Mouse (Mus musculus) embryonic facial prominence, embryonic 13.5 days (tissue): Measurements from ENCODE around the gene Srsf4. TPM values are rescaled to one million over a fixed set of nuclear protein-coding genes. Genes with fewer than 3 reads are reported as not detected.

Experiments
- ATAC-seq: fragments of 200-750 bp; cut with Nextera tagmentation; 2 replicates; pipeline ENCODE4 v1.8.0; 2017; ENCODE audit warnings: low read depth; ENCODE audit not compliant: insufficient number of reproducible peaks, insufficient read depth, low FRiP score, low TSS enrichment
- H3K27ac ChIP-seq: fragments of 300-500 bp; sonication (generic); 2 replicates; pipeline ENCODE4 v1.5.1; 2015; ENCODE audit warnings: moderate library complexity, mild to moderate bottlenecking, inconsistent platforms
- H3K27me3 ChIP-seq: fragments of 300-500 bp; sonication (generic); 2 replicates; pipeline ENCODE4 v1.6.1; 2015; ENCODE audit warnings: mild to moderate bottlenecking, inconsistent platforms
- H3K36me3 ChIP-seq: fragments of 300-500 bp; sonication (generic); 2 replicates; pipeline ENCODE4 v1.6.1; 2015; ENCODE audit warnings: mild to moderate bottlenecking, inconsistent platforms
- H3K4me1 ChIP-seq: fragments of 300-500 bp; sonication (generic); 2 replicates; pipeline ENCODE4 v1.6.1; 2015; ENCODE audit warnings: inconsistent platforms
- H3K4me2 ChIP-seq: fragments of 300-500 bp; sonication (generic); 2 replicates; pipeline ENCODE4 v1.6.1; 2015; ENCODE audit warnings: moderate library complexity, mild to moderate bottlenecking, inconsistent platforms
- H3K4me3 ChIP-seq: fragments of 300-500 bp; sonication (generic); 2 replicates; pipeline ENCODE4 v1.5.1; 2015; ENCODE audit warnings: mild to moderate bottlenecking, inconsistent platforms
- H3K9ac ChIP-seq: fragments of 300-500 bp; sonication (generic); 2 replicates; pipeline ENCODE4 v1.6.1; 2015; ENCODE audit warnings: mild to moderate bottlenecking, inconsistent platforms
- H3K9me3 ChIP-seq: fragments of 300-500 bp; sonication (generic); 2 replicates; pipeline ENCODE4 v1.6.1; 2016; ENCODE audit warnings: inconsistent platforms
- WGBS: fragments of 180-500 bp; shearing (Covaris S2); methylation state at CpG from one replicate; pipeline ENCODE4 v1.1.7; 2015; ENCODE audit warnings: mixed read lengths; 5-methylcytosine and 5-hydroxymethylcytosine counted together
- polyA plus RNA-seq: library from polyadenylated mRNA; unstranded; fragments of >200 nt; fragmentation: Nextera tagmentation; extraction: Ambion mirVana; gene quantifications from 2 replicates; pipeline ENCODE4 v1.2.1, GENCODE M21; 2015

The Srsf4 gene
- polyA plus RNA-seq, 1 experiment from 2014 or later: 126 TPM

DNA sequence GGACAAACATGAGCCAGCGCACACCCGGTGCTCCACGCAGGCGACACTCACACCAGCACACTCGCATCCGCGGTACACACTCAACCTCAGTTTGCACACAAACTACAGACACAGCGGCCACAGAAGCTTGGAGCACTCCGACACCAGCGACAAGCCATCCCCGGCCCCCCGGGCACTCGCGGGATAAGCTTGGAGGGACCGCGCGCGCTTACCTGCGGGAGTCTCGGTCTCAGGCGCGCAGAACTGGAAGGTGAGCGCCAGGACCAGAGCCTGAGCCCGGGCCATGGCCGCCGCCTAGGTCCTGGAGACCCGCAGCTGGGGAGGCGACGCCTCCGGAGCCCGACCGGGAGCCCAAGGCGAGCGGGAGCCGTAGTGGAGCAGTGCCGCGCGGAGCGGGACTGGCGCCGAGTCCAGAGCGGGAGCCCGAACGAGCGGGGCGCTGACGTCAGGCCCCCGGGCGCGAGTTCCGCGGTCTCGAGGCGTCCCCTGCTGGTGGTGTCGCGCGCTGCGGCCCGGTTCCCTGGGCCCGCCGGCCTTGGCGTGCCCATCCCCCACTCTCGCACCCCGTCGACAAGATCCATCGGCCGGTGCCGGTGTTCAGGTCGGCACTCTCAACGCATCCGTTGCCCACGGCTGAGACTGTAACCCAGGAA, 35.4 kb upstream of the Srsf4 start, which contains the start of gene Ptpru:
Gene Ptpru, minus strand, starts transcription at position 417 of the 653 bp plus-strand sequence.
- H3K9me3 ChIP-seq: no peaks in the 10 kb centered on the region
- peak within 1 kb of the TSS; percentile 73 for H3K27ac ChIP-seq
- H3K4me3 ChIP-seq: peak within 1 kb of the TSS; percentile 72
- under 1% methylated on average over 72 of the region's 72 CpGs for WGBS
- H3K9ac ChIP-seq: peak within 1 kb of the TSS; percentile 90
- peak; percentile 79 for ATAC-seq
- peaks cover 35% of the 10 kb centered on the region for H3K4me1 ChIP-seq
- no peaks in the 10 kb centered on the region for H3K36me3 ChIP-seq
- peaks cover 28% of the 10 kb centered on the region for H3K27me3 ChIP-seq
- peak within 1 kb of the TSS; percentile 95 for H3K4me2 ChIP-seq

DNA sequence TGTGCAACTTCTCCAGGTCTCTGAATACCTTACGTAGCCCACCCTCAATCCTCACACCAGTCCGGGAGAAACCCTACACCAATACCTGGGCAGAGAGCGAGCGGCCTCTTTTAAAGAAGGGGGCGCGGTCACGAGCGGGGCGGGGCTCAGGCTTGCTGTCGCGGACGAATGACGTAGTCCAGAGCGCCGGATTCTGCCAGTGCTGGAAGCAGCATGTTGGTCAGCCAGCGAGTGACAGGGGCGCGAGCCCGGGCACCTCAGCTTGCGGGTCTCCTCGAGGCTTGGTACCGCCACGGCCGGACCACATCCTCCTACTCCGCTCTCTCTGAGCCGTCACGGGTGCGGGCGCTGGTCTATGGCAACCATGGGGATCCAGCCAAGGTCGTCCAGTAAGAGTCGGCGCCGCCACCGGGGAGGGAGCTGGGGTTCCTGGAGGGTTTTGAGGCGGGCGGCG, 30.1 kb upstream of the Srsf4 start, which contains the start of gene Mecr:
Gene Mecr, plus strand, starts transcription at position 181 of the 454 bp plus-strand sequence.
- no peaks in the 10 kb centered on the region for H3K9me3 ChIP-seq
- peak within 1 kb of the TSS; percentile 87 for H3K9ac ChIP-seq
- no peak within 1 kb of the TSS; the same call in 1 of the 2 replicates for H3K27ac ChIP-seq
- H3K27me3 ChIP-seq: peaks cover 15% of the 10 kb centered on the region
- peak within 1 kb of the TSS; percentile 90 for H3K4me2 ChIP-seq
- no peaks in the 10 kb centered on the region; the same call in 1 of the 2 replicates for H3K36me3 ChIP-seq
- ATAC-seq: peak; percentile 81; the same call in 1 of the 2 replicates
- peak within 1 kb of the TSS; percentile 78 for H3K4me3 ChIP-seq
- H3K4me1 ChIP-seq: peaks cover 32% of the 10 kb centered on the region
- under 1% methylated on average over 36 of the region's 37 CpGs for WGBS

DNA sequence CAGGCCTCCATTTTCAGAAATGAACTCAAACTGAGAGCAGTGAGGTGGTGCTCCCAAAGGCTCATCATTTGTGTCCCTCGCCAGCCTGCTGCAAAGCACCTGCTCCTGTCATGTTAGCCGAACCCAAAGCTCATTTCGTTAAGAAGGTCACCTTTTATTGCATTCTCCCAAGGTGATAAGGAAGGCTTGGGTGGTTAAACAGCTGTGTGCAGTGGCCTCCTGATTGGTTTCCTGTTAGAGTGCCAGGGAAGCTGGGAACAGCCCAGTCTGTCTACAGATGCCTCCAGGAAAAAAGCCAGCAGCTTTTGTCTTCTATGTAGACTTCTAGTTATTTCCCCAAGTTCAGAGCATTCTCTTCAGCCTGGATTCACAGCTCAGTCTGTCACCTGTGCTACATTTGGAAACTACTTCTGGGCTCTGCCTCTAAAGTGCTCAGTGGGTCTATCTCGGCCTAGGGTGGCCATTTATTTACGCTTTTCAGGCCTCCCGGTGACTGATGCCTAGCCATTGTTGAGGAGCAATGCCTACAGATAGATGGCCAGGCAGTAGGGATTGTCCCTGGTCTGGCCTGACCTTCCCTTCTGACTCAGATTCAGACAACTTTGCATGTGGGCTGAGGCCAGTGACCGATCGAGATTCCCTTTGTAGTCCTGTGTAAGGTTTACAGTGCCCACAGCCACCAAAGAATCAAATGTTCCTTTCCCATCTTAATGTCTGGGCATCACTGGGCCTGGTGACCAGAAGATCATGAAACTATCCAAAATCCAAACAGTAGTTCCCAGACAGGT, 27.2 kb upstream of the Srsf4 start:
- H3K36me3 ChIP-seq: no peaks in the 10 kb centered on the region; the same call in 1 of the 2 replicates
- H3K27ac ChIP-seq: no peak overlapping the region
- ATAC-seq: no peak
- no peak overlapping the region for H3K4me2 ChIP-seq
- H3K9me3 ChIP-seq: no peaks in the 10 kb centered on the region
- peaks cover 7% of the 10 kb centered on the region; the same call in 1 of the 2 replicates for H3K27me3 ChIP-seq
- whole genome bisulfite sequencing: 82% methylated on average over 8 of the region's 8 CpGs
- peaks cover 42% of the 10 kb centered on the region for H3K4me1 ChIP-seq
- no peak overlapping the region for H3K9ac ChIP-seq
- H3K4me3 ChIP-seq: no peak overlapping the region

DNA sequence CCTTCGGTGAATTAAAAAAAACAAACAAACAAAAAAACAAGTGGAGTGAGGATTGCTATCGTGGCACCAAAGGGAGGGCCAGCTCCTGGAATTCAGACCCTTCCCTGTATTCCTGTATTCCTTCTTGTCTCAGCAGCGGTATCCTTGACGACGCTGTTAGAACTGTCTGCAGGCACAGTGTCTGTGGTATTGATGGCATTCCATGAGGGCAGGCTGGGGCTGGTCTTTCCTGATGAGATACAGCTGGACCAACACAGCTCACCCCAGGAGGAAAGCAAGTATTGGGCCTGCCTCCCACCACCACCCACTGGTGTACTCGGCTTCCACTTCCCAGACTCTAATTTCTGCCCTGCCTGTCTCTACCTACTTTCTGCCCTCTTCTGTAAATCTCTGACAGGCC, 25.3 kb upstream of the Srsf4 start:
- Histone ChIP-seq H3K27ac (peak overlapping the region; percentile 40), H3K27me3 (no peaks in the 10 kb centered on the region), H3K4me3 (no peak overlapping the region), H3K9me3 (no peaks in the 10 kb centered on the region), H3K4me1 (peaks cover 43% of the 10 kb centered on the region), H3K36me3 (no peaks in the 10 kb centered on the region; the same call in 1 of the 2 replicates), H3K9ac (0 out of 2 replicates have a peak overlapping the region, but pooled peaks have one; percentile 27), H3K4me2 (no peak overlapping the region)
- WGBS: 43% methylated on average over 6 of the region's 6 CpGs
- ATAC-seq: no peak

DNA sequence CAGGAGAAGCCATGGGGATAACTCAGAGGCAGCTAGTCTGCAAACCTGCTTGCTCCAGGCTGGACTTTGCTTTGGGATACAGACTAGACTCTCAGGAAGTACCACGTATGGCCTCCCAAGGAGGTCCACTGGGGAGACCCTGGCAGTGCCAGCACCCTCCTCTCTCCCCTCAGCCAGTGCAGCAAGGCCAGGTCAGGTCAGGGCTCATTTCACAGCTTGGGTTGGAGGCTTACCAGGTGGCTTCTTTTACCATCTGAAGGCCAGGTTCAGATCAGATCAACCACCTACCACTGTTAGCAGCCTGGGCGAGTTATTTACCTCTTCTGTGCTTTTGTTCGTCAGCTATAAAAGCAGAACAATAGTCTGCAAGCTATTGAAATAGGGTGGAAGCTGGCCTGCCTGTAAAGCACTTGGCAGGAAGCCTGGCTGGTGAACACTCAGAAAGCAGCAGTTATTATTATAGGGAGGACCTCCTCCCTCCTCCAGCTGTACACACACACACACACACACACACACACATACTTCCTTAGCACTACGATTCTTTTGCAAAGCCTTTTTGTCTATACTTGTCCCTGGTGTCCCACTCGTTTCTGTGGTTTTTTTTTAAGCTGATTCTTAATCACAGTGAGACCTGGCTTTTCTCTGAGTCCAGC, 23.3 kb upstream of the Srsf4 start:
- WGBS: 51% methylated on average over 5 of the region's 5 CpGs
- ATAC-seq: peak; percentile 5; the same call in 1 of the 2 replicates
- Histone ChIP-seq H3K27me3 (no peaks in the 10 kb centered on the region), H3K4me2 (no peak overlapping the region), H3K9ac (no peak overlapping the region; the same call in 1 of the 2 replicates), H3K27ac (peak overlapping the region; percentile 80), H3K4me1 (peaks cover 29% of the 10 kb centered on the region), H3K9me3 (no peaks in the 10 kb centered on the region), H3K36me3 (no peaks in the 10 kb centered on the region; the same call in 1 of the 2 replicates), H3K4me3 (no peak overlapping the region)

DNA sequence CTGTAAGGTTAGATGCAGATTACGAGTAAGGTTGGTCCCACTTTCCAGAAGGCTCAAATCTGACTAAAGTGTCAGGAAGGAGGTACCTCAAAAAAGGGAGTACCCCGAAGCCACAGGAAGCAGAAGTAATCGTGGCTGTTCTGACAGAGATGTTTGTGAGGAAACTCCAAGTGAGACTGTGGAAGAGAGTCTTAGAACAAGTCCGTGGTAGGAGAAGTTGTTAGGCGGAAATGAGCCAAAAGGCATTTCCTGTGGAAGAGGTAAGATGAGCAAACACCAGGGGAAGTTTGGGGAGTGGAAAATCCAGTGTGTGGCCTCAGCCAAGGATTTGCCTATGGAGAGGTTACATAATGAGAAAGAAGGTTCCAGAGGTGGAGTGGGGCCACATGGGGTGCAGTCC, 18.5 kb upstream of the Srsf4 start:
- Histone ChIP-seq H3K9me3 (no peaks in the 10 kb centered on the region), H3K27ac (no peak overlapping the region; the same call in 1 of the 2 replicates), H3K36me3 (peaks cover 23% of the 10 kb centered on the region), H3K4me3 (no peak overlapping the region), H3K9ac (no peak overlapping the region), H3K27me3 (no peaks in the 10 kb centered on the region), H3K4me1 (peaks cover 6% of the 10 kb centered on the region; the same call in 1 of the 2 replicates), H3K4me2 (no peak overlapping the region)
- WGBS: 78% methylated on average over 5 of the region's 5 CpGs
- ATAC-seq: no peak

DNA sequence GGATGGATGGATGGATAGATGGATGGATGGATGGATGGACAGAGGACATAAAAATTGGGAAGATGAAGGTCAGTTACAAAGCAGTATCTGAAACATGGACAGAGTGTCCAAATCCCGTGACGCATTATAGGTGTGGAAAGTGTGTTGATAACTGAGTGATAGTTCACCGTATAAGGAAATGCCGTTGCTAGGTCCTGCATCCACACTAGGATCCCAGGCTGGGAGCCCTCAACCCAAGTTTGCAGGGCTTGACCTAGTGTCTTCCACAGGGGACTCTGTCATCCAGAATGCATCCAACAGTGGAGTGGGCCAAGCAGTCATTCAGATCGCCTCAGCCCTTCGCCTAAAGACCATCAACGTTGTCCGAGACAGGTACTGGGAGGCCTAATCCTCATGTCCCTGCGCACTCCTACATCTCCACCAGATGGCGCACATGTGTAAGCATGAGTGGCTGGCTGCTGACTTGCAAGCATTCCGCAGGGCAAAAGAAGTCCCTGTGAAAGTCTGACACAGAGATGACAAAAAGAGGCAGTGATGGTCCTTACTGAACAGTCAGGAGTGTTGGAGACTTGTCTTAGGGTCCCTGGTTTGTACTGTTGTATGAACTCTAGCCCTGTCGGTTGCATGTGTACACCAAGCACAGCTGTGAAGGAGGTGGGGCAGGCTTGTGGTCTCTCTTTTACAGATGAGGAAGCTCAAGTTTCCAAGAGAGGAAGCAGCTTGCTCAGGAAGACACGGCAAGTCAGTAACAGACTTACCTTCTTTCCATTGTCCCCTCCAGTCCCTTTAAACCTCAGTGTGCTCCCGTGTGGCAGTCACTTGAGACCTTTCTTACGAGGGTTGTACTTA, 12.7 kb upstream of the Srsf4 start:
- Histone ChIP-seq H3K36me3 (peaks cover 65% of the 10 kb centered on the region), H3K4me1 (peaks cover 9% of the 10 kb centered on the region), H3K4me2 (no peak overlapping the region), H3K9me3 (no peaks in the 10 kb centered on the region), H3K27me3 (no peaks in the 10 kb centered on the region), H3K27ac (peak overlapping the region; percentile 16; the same call in 1 of the 2 replicates), H3K4me3 (no peak overlapping the region), H3K9ac (peak overlapping the region; percentile 49; the same call in 1 of the 2 replicates)
- ATAC-seq: no peak; the same call in 1 of the 2 replicates
- 39% methylated on average over 15 of the region's 15 CpGs for WGBS

DNA sequence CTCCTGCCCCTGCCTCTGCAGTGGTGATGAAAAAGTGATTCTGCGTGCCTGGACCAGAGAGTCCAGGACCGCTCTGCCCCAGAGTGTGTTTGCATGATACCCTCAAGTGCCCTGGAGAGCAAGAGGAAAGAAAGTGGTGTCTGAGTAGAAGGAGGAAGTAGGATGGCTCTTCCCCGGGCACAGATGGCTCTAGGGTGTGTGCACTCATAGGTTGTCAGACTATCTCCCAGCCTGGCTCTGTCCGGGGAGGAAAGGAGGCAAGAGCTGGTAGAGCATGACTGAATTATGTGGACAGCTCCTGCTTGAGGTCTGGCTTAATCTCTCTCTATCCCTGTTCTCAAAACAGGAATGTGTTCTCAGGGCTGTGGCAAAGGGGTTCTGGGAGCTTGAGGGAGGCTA, 12.1 kb upstream of the Srsf4 start:
- Histone ChIP-seq H3K4me3 (no peak overlapping the region), H3K36me3 (peaks cover 71% of the 10 kb centered on the region), H3K9ac (peak overlapping the region; percentile 49; the same call in 1 of the 2 replicates), H3K4me1 (peaks cover 9% of the 10 kb centered on the region), H3K9me3 (no peaks in the 10 kb centered on the region), H3K27ac (peak overlapping the region; percentile 16; the same call in 1 of the 2 replicates), H3K4me2 (no peak overlapping the region), H3K27me3 (no peaks in the 10 kb centered on the region)
- no peak for ATAC-seq
- WGBS: 81% methylated on average over 4 of the region's 4 CpGs

DNA sequence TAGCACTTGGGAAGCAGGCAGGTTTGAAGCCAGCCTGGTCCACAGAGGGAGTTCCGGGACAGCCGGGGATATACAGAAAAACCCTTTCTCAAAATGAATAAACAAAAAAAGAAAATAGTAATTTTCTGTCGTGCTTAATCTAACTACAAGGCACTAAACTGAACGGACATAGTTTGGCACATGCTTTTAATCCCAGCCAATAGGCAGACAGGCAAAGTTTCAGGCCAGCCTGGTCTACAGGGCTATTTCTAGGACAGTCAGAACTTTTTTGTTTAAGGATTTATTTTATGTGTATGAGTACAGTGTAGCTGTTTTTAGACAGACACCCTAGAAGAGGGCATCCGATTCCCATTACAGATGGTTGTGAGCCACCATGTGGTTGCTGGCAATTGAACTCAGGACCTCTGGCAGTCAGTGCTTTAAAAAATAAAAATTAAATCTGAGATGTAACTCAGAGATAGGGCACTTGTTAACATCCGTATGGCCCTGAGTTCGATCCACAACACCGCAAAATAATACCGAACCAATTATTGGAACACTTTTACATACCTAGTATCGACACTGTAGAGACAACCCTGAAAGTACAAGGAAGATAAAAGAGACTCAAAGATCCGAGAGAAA, 635 bp upstream of the Srsf4 start:
- Histone ChIP-seq H3K9ac (peak overlapping the region; percentile 100), H3K36me3 (peaks cover 1% of the 10 kb centered on the region), H3K4me1 (peaks cover 29% of the 10 kb centered on the region), H3K27ac (peak overlapping the region; percentile 84), H3K4me2 (peak overlapping the region; percentile 61), H3K4me3 (peak overlapping the region; percentile 97), H3K9me3 (no peaks in the 10 kb centered on the region), H3K27me3 (no peaks in the 10 kb centered on the region)
- no peak for ATAC-seq
- WGBS: 6% methylated on average over 11 of the region's 11 CpGs

DNA sequence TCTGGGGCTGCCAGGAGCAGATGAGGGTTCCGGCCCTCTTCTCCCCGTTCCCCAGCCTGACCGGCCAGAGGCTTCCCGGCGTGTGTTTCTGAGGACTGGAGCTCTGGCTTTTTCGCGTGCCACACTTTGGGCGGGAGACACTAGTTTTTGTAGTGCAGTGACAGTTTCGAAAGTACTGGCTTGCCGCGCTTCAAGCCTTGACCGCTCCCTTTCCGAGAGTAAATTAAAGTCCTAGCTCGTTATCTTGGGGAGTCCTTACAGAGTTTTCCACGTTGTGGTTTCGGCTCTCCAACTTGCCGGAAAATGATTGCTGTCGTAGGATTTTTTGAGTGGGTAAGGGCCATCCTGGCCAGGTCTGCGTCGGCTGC, 736 bp downstream of the Srsf4 start:
- Histone ChIP-seq H3K4me1 (peaks cover 37% of the 10 kb centered on the region), H3K4me2 (peak overlapping the region; percentile 80), H3K4me3 (peak overlapping the region; percentile 97), H3K36me3 (no peaks in the 10 kb centered on the region), H3K27me3 (no peaks in the 10 kb centered on the region), H3K27ac (peak overlapping the region; percentile 100), H3K9ac (peak overlapping the region; percentile 100), H3K9me3 (no peaks in the 10 kb centered on the region)
- WGBS: under 1% methylated on average over 20 of the region's 20 CpGs
- no peak for ATAC-seq
